Mouse (Mus musculus) ES-E14 (cell line): ENCODE measurements around the gene Gpr160.

Experiments used
- CHD2 ChIP-seq: IDR thresholded peaks from 2 replicates; pipeline ENCODE4 v1.6.1; 2014; ENCODE audit warnings: mild to moderate bottlenecking, low read depth, low read length, inconsistent platforms
- MAFK ChIP-seq: IDR thresholded peaks from 2 replicates; pipeline ENCODE4 v1.6.1; 2014; ENCODE audit warnings: mild to moderate bottlenecking, low read depth, low read length, inconsistent platforms; ENCODE audit not compliant: insufficient read depth
- ZC3H11A ChIP-seq: IDR thresholded peaks from 2 replicates; pipeline ENCODE4 v1.6.1; 2012; ENCODE audit warnings: low read depth, mild to moderate bottlenecking, inconsistent platforms, low read length, borderline replicate concordance
- ZNF384 ChIP-seq: IDR thresholded peaks from 2 replicates; pipeline ENCODE4 v1.6.1; 2012; ENCODE audit warnings: low read depth, low read length, inconsistent platforms

GRCm38 (mm10) chr3:30863712-30864435, 8.1 kb downstream of the Gpr160 start:
- TF ChIP-seq ZC3H11A (no peak), ZNF384 (no peak), CHD2 (no peak), MAFK (no peak)
